Mouse (Mus musculus) layer of hippocampus, adult 8-10 months (tissue): ENCODE results near the gene Kif24. TPM values are rescaled to one million over a fixed set of nuclear protein-coding genes. Genes with fewer than 3 reads are reported as not detected.

ENCODE experiments used
- DNase-seq, 2 experiments: peaks; one replicate each; pipeline ENCODE4 v3.0.0; 2022; ENCODE audit warnings: low spot score in 2 of 2
- total RNA-seq, 4 experiments: library from RNA; stranded (reverse); gene quantifications; 2 replicates each; pipeline ENCODE4 v1.2.4; 2022

Kif24 gene
- total RNA-seq = 1 to 10 TPM in 3 of 4 experiments, under 1 TPM in 1; 0.97 to 1.9 (median 1.7) TPM

DNA sequence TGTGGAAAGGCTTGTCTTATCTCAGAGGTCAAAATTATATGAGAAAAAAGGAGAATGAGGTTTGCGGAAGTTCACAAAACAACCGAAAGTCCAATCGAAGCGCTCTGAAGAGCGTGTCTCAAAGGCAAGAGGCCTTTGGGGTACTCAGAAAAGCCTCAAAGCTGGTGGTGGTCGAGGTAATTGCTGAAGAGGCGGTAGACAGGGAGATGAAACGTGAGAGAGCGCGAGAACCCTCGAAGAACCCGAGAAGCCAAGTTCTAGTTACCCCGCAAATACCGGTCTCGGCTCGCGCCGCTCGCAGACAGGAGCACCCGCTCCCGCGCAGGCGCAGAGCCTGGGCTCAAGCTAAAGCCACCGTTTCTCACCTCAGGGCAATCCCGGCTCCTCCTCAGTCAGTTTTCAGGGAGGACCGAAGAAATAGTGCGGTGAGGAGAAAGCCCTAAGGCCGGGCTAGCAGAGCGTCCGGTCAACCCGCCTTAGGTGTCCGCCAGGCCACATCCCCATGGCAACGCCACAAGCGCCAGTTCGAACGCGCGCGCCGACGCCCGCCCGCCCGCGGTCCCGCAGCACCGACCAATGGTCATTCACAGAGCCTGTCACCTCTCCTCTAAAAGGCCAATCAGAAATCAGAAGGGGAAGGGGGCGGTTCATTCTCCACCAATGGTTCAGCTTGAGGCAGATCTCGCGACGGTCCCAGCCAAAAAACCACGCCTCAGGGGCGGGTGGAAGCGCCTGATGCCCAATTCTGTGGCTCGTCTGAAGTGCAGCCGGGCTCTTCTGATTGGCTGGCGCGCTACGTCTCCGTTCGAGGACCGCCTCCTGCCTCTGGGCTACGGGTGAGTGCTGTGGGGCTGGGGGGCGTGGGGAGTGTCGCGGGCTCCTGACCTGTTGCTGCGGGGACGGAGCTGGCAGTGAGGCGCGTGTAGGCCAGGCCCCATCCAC, at the start of gene Kif24, which contains the start of gene Nudt2:
Gene Kif24, minus strand, starts transcription at position 543 of the 942 bp plus-strand sequence.
Gene Nudt2, plus strand, starts transcription at position 807 of the 942 bp plus-strand sequence.
- DNase-seq = peak; percentile 97 to 99

DNA sequence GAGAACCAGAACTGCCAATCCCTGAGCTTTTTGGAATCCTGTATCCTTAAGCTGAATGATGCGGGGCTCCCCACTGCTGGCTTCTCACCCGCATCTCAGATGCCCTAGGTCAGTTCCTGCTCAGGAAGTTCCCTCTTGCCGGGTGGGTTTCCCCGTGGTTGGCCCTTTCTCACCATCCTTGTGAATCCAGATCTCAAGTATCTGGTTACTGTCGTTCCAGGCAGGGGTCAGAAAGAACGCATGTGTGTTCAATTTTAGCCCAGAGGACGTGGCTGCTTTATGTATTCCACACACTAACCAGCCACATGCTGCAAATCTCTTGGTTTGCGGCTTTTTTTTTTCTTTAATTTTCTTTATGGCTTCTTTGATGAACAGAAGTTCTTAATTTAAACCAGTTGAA, 49.0 kb upstream of the Kif24 start:
- DNase-seq = no peak

DNA sequence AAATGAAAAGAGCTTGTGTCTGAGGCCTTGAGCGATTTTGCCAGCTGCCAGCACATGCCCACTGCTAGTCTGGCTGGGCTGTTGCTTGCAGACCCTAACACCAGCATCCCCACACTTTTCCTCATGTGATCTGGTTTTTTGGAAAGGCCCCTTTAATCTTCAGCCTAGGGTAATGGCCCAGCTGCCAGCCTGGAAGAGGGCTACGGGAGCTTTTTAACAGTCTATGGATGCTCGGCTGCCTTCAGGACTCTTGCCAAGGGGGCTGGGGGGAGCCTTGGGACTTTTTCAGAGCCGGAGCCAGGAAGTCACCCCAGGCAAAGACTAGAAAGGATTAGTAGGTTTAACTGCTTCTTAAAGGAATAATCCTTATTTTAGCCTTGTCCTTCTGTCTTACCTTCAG, 48.6 kb upstream of the Kif24 start:
- no peak for DNase-seq

DNA sequence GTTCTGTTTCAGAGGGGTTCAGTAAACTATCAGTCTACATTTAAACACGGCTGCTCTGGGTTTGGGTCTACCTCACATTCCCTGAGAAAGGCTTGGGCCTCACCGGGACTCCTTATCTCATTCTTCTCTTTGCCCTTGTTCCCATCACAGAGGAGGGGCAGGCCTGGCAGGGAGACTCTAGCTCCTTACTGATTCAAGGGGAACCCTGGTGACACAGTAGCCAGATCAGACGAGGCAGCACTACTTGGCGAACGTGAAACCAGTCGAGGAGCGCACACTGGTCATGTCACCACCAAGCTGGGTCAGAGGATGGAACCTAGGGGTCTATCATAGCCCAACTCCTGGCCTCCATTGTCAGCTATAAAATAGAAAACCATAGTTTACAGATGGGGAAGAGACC, 43.3 kb upstream of the Kif24 start:
- no peak for DNase-seq

DNA sequence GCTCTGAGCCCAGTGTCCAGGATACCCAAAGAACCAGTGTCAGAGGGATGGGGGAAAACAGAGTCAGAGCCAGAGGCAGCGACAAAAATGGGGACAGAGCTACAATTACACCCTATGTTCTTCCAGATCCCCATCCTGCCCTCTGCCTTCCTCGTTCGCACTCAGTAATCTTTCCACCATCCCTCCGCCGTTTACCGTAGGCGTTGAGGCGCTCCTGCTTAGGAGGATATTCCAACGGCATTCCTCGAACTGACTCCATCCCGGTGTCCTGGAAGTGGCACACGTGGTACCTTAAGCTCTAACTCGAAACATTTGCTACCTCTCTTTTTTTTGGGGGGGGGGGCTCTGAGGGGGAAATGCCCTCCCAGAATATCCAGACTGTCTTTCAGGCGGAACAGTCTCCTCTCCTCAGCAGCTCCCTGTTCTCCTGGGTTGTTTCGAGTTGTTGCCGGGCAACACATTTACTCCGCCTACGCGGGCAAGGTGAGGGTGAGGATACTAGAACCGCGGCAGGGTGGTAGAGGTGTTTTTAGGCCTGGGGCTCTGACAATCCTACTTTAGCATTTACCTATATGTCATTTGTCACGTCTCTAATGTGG, 42.7 kb upstream of the Kif24 start:
- DNase-seq = no peak

DNA sequence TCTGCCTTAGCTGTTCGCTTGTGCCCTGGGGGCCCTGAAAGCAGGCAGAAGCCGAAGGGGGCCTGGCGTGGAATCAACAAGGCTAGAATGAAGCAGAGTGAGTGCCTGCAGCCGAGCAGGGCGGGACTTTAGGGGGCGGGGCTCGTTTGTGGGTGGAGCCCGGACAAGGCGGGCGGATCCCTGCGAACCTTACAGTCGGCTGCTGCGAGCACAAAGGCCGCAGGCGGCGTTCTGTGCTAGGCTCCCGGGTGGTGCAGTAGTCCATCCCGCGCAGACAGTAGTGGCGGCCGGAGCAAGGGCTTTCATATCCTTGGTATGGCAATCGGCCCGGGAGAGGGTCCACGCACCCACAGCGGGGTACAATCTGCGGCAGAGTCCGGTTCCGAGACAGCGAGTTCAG, 42.2 kb upstream of the Kif24 start:
- DNase-seq = peak; percentile 76 to 81

DNA sequence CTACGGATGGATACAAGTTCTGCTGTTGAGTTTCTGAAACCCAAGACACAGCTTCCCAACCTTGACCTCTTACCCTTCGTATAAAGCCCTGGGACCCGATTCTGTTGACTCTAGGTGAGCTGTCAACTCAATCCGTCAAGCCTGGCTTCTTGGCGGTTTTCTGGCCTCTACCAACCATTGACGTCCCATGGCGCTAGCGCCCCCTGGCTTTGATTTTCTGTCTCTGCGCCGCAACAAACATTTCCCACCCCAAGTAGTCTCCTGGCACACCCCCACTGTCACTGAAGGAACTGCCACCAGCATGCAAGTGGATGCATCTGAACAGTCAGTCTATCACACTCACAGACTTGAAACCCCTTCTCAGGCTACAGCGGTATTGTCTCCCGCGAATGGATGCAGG, 41.5 kb upstream of the Kif24 start:
- peak in 1 of 2 experiments; percentile 58 for DNase-seq

DNA sequence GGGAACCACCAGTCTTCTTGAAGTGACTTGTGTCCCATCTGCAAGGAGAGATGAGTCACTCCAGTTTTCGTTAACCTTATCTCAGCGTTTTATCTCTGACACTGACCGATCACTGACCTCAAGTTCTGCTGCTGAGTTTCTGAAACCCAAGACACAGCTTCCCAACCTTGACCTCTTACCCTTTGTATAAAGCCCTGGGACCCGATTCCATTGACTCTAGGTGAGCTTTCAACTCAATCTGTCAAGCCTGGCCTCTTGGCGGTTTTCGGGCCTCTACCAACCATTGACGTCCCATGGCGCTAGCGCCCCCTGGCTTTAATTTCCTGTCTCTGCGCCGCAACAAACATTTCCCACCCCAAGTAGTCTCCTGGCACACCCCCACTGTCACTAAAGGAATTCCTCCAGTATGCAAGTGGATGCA, 40.5 kb upstream of the Kif24 start:
- DNase-seq = no peak

DNA sequence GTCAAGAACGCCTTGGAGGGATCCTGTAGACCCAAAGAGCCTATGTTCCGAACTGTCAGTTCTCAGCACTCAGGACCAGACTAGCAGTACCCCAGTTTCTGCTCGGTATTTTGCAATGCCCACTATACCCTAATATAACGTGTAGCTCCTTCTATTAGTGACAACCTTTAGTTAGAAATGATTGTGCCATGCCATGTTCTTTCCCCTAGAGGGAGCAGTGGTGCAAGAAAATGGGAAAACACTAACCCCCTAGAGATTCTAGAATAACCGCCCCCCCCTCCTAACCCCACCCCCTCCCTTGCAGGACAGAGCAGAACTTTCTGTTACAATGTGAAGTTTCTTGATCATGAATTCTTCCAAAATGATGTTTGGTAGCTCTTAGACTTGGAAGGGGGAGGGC, 39.6 kb upstream of the Kif24 start:
- DNase-seq = no peak

DNA sequence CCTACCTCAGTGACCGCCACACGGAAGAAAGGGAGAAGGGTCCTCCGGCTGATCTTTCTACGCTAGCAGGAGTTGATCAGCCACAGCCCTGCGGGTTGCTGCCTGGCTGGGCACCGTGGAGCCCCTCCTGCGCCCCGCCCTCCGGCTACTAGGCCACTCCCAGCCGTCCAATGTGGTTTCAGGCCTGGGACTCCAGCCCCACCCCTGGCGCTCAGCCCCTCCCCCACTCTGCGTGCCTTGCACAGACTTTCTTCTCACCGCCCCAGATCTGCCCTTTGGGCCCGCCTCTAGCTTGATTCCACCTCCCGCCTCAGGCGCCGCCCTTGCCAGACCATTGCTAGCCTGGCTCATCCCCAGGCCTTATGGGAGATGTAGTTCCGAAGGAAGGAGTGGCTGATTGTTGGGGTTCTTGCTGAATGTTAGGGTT, 38.3 kb upstream of the Kif24 start, which contains the start of gene AI464131:
Gene AI464131, minus strand, starts transcription at position 91 of the 427 bp plus-strand sequence.
- peak; percentile 93 to 95 for DNase-seq

DNA sequence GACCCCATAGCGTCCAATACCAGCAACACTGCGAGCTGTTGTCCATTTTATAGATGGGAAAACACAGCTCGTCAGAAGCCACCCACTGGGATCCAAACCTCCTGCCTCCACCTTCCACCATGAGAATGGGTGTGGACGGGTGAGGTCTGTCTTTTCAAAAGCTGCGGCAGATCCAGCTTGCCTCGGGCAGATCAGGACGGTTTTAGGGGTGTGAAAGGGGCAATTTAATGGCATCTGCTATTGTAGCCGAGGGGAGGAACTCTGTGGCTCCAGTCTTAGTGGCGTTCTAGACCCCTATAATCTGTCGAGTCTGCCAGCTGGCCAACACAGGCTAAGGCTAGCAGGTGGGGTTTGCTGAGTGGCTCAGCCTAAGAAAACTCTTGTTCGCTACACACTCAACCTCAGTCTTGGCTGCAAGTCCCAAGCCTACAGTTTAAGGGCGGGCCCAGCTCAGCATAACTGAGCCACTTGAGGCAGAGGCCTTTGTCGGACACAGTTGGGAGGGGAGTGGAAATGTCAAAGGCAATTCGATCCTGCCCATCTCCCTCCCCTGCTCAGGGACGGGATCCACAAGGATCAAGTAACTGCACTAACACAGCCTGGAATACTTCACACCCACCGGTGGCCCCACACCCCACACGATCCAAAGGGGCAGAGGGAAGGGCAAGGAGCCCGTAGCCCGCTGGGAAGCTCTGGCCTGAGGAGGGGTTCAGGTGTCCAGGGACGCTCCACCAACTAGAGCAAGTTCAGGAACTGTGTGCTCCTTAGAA, 37.7 kb upstream of the Kif24 start:
- DNase-seq = no peak

DNA sequence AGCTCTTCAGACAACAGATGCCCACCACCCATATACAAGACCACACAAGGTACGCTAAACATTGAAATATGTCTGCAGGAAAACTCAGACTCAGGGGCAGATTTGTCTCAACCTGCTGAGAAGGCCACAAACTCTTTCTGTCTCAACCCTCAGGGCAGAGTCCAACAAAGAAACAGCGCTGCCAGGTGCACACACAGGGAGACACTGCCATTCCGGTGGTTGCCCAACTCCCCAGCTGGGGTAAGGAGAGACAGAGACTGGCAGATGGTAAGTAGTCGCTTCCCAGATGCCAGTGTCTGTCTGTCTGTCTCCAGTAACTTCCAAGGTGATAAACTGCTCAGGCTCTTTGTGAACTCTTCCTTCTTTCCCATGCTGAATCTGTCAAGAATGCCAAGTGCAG, 36.1 kb upstream of the Kif24 start:
- no peak for DNase-seq

DNA sequence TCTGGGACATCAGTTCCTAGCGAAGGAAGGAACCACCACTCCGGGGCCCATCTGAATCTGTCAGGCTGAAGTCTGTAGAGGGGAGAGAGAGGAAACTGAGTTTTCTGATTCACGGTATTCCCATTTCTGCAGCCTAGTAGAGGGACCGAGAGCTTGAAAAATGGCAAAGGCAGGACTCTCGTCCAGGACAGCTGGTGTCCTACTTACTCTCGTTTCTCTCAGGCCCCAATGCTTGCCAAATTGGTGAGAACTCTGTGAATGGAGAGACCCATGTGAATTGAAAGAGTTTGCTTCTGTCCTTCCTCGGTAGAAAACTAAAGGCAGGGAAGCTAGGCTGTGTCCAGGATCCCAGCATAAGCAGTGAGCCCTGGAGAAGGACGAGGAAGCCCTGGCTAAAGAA, 34.9 kb upstream of the Kif24 start:
- no peak for DNase-seq

DNA sequence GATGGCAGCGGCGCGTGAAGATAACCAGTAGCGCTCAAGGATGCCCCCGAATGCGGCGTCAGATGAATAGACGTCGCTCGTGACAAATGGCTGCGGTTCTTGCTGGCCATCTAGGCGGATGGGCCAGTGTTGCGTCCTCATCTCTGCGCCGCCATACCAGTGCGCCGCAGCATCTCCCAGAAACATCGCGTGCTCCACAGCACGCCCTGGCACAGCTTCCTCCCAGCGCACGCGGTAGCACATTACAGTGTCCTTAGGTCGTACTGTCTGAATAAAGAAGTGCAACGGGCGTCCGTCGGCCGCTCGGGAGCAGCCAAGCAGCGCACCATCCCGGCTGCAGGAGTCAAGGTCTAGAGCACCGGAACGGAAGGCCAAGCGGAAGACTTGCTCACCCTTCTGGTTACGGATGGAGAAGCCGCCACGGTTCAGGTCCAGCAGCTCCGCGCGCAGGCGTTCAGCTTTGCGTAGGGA, 34.3 kb upstream of the Kif24 start:
- no peak for DNase-seq

DNA sequence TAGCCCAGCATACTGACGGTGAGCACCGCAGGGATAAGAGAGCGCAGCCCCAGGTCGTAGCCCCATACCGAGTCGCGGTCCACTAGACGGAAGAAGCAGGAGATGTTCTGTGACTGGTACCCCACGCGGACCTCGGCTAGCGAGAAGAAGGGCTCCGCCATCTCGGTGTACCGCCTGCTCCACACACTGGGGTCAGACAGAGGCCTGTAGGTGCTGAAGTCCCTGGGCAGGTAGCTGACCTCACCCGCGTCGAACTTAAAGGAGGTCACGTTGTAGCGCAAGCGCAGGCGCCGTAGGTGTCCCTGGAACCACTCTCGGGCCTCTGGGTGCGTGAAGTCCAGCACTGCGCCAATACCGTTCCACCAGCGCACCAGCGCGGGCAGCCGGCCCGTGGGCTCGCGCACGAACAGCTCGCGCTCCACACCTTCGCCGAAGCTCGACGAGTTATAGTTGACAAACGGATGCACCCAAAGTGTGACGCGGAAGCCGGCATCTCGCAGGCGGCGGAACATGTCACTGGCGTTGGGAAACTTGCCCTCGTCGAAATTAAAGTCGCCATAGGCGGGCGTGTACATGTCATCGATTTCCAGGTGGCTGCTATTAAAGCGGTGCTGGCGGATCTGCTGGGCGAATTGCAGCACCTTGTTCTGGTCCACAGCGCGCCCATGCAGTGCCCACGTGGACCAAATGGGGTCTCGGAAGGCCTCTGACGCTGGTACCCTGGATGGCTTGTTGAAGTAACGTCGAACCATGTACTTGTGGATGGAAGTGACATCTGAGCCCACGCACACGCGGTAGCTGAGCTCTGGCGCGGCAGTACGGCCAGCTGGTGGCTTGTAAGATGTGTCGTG, 33.5 kb upstream of the Kif24 start:
- DNase-seq = no peak

DNA sequence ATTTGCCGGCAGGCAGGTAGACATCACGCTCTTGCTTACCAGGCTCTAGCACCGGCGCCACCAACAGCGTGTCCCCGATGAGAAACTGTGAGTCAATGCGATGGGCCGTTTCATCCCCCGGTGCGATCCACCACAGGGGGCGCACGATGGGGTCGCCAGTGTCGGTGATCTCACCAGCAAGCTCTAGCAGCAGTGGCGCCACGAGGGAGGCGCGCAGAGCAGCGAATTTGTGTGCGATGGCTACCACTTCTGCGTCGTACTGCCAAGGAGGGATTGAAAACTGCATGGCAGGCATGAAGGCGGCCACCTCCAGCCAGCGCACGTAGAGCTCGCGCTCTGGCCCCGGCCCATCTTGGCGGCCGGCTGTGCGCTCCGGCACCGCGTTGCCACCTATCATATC, 32.9 kb upstream of the Kif24 start:
- no peak for DNase-seq

DNA sequence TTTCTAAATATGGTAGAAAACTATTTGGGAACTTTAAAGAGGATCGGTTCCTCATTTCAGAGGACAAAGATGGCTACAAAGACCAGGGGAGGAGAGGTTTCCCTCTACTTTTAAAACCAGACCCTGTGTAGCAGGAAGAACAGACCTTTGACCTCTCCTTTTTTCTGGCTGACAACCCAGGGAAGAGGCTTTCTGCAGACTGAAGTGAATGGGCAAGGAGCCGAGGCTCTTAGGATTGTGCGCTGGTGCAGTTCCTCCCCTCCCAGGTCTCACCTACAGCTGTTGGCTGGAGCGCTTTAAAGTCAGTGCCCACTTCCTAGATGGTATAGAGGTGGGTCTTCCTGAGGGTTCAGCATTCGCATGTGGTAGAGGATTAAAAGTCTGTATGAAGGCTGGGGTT, 32.4 kb upstream of the Kif24 start:
- no peak for DNase-seq

DNA sequence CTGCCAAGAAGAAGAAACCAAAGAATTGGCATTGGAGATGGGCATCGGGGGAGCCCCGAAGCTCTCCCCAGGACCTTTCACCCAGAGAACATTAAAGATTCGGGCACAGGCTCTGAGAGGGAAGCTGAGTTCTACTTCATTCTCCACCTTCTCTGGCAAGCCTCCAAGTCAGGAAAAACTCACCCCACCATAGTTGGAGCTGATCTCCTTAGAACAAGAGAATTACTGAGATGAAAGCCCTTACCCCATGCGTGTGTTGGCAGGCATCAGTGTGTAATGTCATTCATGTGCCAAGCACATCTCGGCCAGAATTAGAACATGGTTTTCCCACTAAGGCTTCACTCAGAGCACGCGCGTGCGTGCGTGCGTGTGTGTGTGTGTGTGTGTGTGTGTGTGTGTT, 31.2 kb upstream of the Kif24 start:
- DNase-seq = peak; percentile 53 to 66

DNA sequence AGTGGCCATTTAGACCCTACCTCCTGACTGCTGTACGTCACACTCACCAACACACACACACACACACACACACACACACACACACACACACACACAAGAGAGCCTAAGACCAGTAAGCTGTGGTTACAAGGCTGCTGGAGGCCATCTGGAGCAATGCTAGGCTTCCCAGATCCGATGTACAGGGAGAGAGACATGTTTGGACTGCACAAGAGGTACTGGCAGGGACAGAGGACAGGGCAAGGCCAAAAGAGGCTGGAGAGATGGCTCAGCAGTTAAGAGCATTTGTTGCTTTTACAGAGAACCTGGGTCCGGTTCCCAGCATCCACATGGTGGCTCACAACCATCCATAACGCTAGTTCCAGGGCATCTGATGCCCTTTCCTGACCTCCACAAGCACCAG, 30.4 kb upstream of the Kif24 start:
- DNase-seq = no peak

DNA sequence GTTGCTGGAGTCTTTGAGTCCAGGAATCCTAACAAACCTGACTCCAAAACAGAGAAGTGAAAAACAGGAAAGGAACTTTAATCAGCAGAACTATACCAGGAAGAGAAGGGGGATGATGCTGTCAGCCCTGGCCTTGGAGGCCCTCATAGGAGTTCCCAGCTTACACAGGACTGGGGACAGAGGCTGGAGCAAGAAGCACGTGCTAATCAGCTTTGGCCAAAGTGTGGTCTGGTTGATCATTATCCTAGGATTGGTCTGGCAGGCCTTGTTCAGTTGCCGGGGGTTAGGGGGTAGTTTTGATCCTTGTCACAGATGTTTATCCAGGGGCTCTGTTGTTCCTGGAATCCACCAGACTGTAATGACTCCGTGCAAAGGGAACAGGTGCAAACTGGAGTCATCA, 29.7 kb upstream of the Kif24 start:
- no peak for DNase-seq
